ENCODE assay signal across 25 mouse cellular contexts in the genomic region with DNA sequence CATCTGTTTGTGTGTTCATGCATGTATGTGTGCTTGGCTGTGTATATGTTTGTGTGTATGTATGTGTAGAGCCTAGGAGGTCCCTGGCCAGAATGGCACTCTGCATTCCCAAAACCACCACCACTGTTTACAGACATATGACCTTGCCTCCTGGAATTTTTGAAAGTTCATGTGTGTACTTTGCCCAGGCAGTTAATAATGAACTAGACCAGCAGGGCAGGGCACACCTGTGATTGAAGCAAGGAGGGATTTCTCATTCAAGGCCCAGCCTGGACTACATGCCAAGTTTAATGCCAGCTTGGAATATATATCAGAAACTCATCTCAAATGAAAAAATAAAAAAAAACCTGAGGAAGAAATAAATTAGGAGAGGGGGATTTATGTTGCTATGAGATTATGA. TPM values are rescaled to one million over a fixed set of nuclear protein-coding genes. Genes with fewer than 3 reads are reported as not detected.
DNase-seq lines count a peak whose midpoint lies in the region; ATAC-seq lines count a peak whose summit lies in the region.
"Had no signal": no experiment of that assay in that cellular context is flagged by ENCODE, and none has a peak within 500 bp of the region (broad histone marks: within the 10 kb centered on the region; RNA-seq: fewer than 3 reads in every experiment).

No protein-coding gene starts in this region.

- no peak overlapping the region for H3K4me2 ChIP-seq in liver, embryonic 16.5 days (ENCODE audit: low read depth, low read length)
- H3K4me2 ChIP-seq in liver, embryonic 12.5 days = no peak overlapping the region
- H3K4me2 ChIP-seq: embryonic facial prominence, embryonic 12.5 days; heart, embryonic 11.5 days; hindbrain, embryonic 12.5 days; liver, embryonic 13.5 days; lung, embryonic 14.5 days; neural tube, embryonic 15.5 days had no signal

- H3K4me3 ChIP-seq in liver, embryonic 16.5 days (ENCODE audit: low read depth, low read length) = no peak overlapping the region
- H3K4me3 ChIP-seq in liver, embryonic 12.5 days = no peak overlapping the region
- H3K4me3 ChIP-seq: embryonic facial prominence, embryonic 12.5 days; gastrocnemius, adult 2 months; hindbrain, embryonic 12.5 days; liver, embryonic 13.5 days; neural tube, embryonic 15.5 days had no signal

- peak; percentile 70 for ATAC-seq in liver, embryonic 16.5 days (ENCODE audit: low read depth)
- ATAC-seq in liver, embryonic 12.5 days = no peak
- ATAC-seq: forebrain, embryonic 16.5 days had no signal

- H3K9ac ChIP-seq in liver, embryonic 16.5 days (ENCODE audit: low read depth, low read length) = no peak overlapping the region
- H3K9ac ChIP-seq in liver, embryonic 12.5 days = no peak overlapping the region
- H3K9ac ChIP-seq: embryonic facial prominence, embryonic 12.5 days; hindbrain, embryonic 12.5 days; liver, embryonic 13.5 days; lung, embryonic 14.5 days; neural tube, embryonic 15.5 days had no signal

- no peaks in the 10 kb centered on the region for H3K27me3 ChIP-seq in liver, embryonic 16.5 days (ENCODE audit: control insufficient read depth, insufficient read depth, low read depth, low read length)
- H3K27me3 ChIP-seq in liver, embryonic 12.5 days (replicated peaks) = no peaks in the 10 kb centered on the region
- H3K27me3 ChIP-seq: embryonic facial prominence, embryonic 12.5 days; hindbrain, embryonic 12.5 days; liver, embryonic 13.5 days; neural tube, embryonic 15.5 days had no signal

- no peaks in the 10 kb centered on the region for H3K9me3 ChIP-seq in liver, embryonic 16.5 days (replicated peaks; ENCODE audit: control insufficient read depth, low read length)
- H3K9me3 ChIP-seq in liver, embryonic 12.5 days (replicated peaks) = no peaks in the 10 kb centered on the region
- H3K9me3 ChIP-seq: embryonic facial prominence, embryonic 12.5 days; hindbrain, embryonic 12.5 days; liver, embryonic 13.5 days; neural tube, embryonic 15.5 days had no signal

- H3K27ac ChIP-seq in liver, embryonic 16.5 days (ENCODE audit: low read length) = no peak overlapping the region
- H3K27ac ChIP-seq in liver, embryonic 12.5 days = no peak overlapping the region
- H3K27ac ChIP-seq: embryonic facial prominence, embryonic 12.5 days; gastrocnemius, adult 2 months; hindbrain, embryonic 12.5 days; liver, embryonic 13.5 days; neural tube, embryonic 15.5 days had no signal

- no peaks in the 10 kb centered on the region for H3K36me3 ChIP-seq in liver, embryonic 16.5 days (ENCODE audit: control insufficient read depth, insufficient read depth)
- H3K36me3 ChIP-seq in liver, embryonic 12.5 days = no peaks in the 10 kb centered on the region
- H3K36me3 ChIP-seq: hindbrain, embryonic 12.5 days; liver, embryonic 13.5 days; neural tube, embryonic 15.5 days had no signal

- H3K4me1 ChIP-seq in liver, embryonic 16.5 days (ENCODE audit: control insufficient read depth, low read depth, low read length) = no peaks in the 10 kb centered on the region
- H3K4me1 ChIP-seq in liver, embryonic 12.5 days = no peaks in the 10 kb centered on the region
- H3K4me1 ChIP-seq: embryonic facial prominence, embryonic 12.5 days; hindbrain, embryonic 12.5 days; liver, embryonic 13.5 days; neural tube, embryonic 15.5 days had no signal

- peak; percentile 64 to 75 for DNase-seq in kidney, adult 8-10 months
- peak; percentile 72 to 76 for DNase-seq in kidney, postnatal 25 days
- no peak for DNase-seq in right cerebral cortex, adult 18-20 months
- no peak for DNase-seq in right cerebral cortex, postnatal 10 days (ENCODE audit: low spot score in 2 of 2)
- DNase-seq: adrenal gland, postnatal 25 days; B cell, adult 2 months; cerebellum, adult 11-12 months; cerebellum, adult 9-11 months; embryo, embryonic 11 days; gastrocnemius, adult 2 months; gastrocnemius, postnatal 36 days; heart, adult 18-20 months; heart, postnatal 36 days; liver, embryonic 13.5 days; lung, embryonic 14.5 days; lung, postnatal 14 days; midbrain, embryonic 14.5 days; retina, postnatal 1 day had no signal

RNA-seq across cellular contexts. Expression of a gene that starts 25.8 kb away (rescaled TPM):
- 0.12 and 0.45 TPM in 2 replicates for polyA plus RNA-seq in liver, embryonic 16.5 days (2015; fragmentation: Nextera tagmentation; extraction: Ambion mirVana)
- 0.08 and 0.11 TPM in 2 replicates for polyA plus RNA-seq in liver, embryonic 12.5 days (2016; fragmentation: Nextera tagmentation; extraction: Ambion mirVana)

Comparison
In these comparisons a context has a peak if more than half of its experiments do, and no peak if none do; other contexts are left out.
1. DNase-seq: peak in kidney, adult 8-10 months (2 of 2) and kidney, postnatal 25 days (2 of 2); none in right cerebral cortex, adult 18-20 months (single experiment) and right cerebral cortex, postnatal 10 days (0 of 2).